Mouse (Mus musculus) embryonic facial prominence, embryonic 11.5 days (tissue): ENCODE results near the gene Snx1. TPM values are rescaled to one million over a fixed set of nuclear protein-coding genes. Genes with fewer than 3 reads are reported as not detected.
A peak's percentile ranks its signal among the peaks of the same experiment; 100 is the strongest.

Source experiments
- ATAC-seq: fragments of 200-750 bp; cut with Nextera tagmentation; replicated peaks from 2 replicates; pipeline ENCODE4 v1.8.0; 2017; ENCODE audit warnings: low read depth; ENCODE audit not compliant: insufficient number of reproducible peaks, low FRiP score, low TSS enrichment
- DNase-seq: peaks from one replicate; pipeline ENCODE4 v3.0.0-alpha.2; 2015; ENCODE audit warnings: low spot score
- H3K27ac ChIP-seq: fragments of 300-500 bp; sonication (generic); replicated peaks from 2 replicates; pipeline ENCODE4 v1.5.1; 2014; ENCODE audit warnings: mild to moderate bottlenecking, low read depth, low read length, control low read depth
- H3K27me3 ChIP-seq: fragments of 300-500 bp; sonication (generic); 2 replicates; pipeline ENCODE4 v1.6.1; 2014; ENCODE audit warnings: mild to moderate bottlenecking, low read length, moderate library complexity, mixed read lengths; ENCODE audit not compliant: control insufficient read depth, insufficient read depth
- H3K36me3 ChIP-seq: fragments of 300-500 bp; sonication (generic); replicated peaks from 2 replicates; pipeline ENCODE4 v1.6.1; 2014; ENCODE audit warnings: low read depth, mild to moderate bottlenecking, low read length, moderate library complexity, mixed read lengths; ENCODE audit not compliant: control insufficient read depth, insufficient read depth
- H3K4me1 ChIP-seq: fragments of 300-500 bp; sonication (generic); 2 replicates; pipeline ENCODE4 v1.6.1; 2014; ENCODE audit warnings: low read length, mixed read lengths; ENCODE audit not compliant: control insufficient read depth, insufficient read depth
- H3K4me2 ChIP-seq: fragments of 300-500 bp; sonication (generic); 2 replicates; pipeline ENCODE4 v1.6.1; 2014; ENCODE audit warnings: low read depth, mild to moderate bottlenecking, control low read depth, low read length, moderate library complexity
- H3K4me3 ChIP-seq: fragments of 300-500 bp; sonication (generic); 2 replicates; pipeline ENCODE4 v1.5.1; 2014; ENCODE audit warnings: low read depth, low read length, control low read depth
- H3K9ac ChIP-seq: fragments of 300-500 bp; sonication (generic); replicated peaks from 2 replicates; pipeline ENCODE4 v1.6.1; 2014; ENCODE audit warnings: mild to moderate bottlenecking, control low read depth, low read length
- H3K9me3 ChIP-seq: fragments of 300-500 bp; sonication (generic); replicated peaks from 2 replicates; pipeline ENCODE4 v1.6.1; 2016; ENCODE audit warnings: mild to moderate bottlenecking, low read length, inconsistent platforms, mixed read lengths; ENCODE audit not compliant: control insufficient read depth
- WGBS: fragments of 180-500 bp; shearing (Covaris S2); extraction: QIAGEN DNeasy Blood & Tissue Kit; methylation state at CpG from one replicate; pipeline ENCODE4 v1.1.7; 2014; 5-methylcytosine and 5-hydroxymethylcytosine counted together
- polyA plus RNA-seq: library from polyadenylated mRNA; unstranded; fragments of >200 nt; fragmentation: Nextera tagmentation; extraction: Ambion mirVana; gene quantifications from 2 replicates; pipeline ENCODE4 v1.2.1, GENCODE M21; 2014

Snx1 gene
- polyA plus RNA-seq, 1 experiment from 2014 or later: 144 TPM

DNA sequence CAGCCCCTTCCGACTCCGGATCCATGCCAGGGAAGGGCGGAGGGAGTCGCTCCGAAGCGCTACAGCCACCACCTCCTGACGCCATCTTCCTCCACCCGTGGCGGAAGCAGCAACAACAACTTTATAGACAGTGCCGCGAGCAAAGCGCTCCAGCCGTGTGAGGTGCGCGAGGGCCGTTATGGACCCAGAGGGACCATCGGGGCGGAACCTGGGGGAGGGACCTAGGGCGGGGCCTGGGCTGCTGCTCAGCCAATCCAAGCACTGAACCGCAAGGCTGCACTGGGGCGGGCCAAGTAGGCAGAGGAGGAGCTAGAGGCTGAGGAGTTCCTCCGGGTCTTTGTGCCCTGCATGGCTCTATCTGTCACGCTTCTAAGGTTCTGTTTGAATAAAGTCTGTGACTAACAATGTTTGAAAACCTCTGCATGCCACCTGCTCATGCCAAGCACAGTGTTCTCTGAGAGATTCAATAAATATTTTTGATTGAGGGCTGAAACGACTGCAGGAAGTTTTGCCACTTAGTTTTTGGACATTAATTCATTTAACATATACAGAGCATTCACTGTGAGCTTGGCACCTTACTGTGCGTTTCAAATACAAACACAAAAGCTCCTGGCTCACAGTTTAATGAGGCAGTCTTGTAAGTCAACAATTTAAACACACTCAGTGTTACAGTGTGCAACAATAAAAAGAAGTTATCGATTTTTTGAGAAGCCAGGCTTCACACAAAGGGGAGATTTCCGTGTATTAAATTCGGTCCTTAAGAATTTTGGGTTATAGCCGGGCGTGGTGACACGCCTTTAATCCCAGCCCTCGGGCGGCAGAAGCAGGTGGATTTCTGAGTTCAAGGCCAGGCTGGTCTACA, 1.5 kb downstream of the Snx1 start:
- peak overlapping the region; percentile 49 for H3K4me3 ChIP-seq
- 0 out of 2 replicates have a peak overlapping the region, but pooled peaks have one; percentile 36 for H3K27ac ChIP-seq
- 17% methylated on average over 33 of the region's 33 CpGs for WGBS
- H3K9me3 ChIP-seq: no peaks in the 10 kb centered on the region
- no peaks in the 10 kb centered on the region for H3K4me1 ChIP-seq
- H3K9ac ChIP-seq: peak overlapping the region; percentile 59
- peak; percentile 99 for DNase-seq
- H3K27me3 ChIP-seq: no peaks in the 10 kb centered on the region
- peak overlapping the region; percentile 51 for H3K4me2 ChIP-seq
- no peaks in the 10 kb centered on the region for H3K36me3 ChIP-seq
- peak; percentile 96 for ATAC-seq

DNA sequence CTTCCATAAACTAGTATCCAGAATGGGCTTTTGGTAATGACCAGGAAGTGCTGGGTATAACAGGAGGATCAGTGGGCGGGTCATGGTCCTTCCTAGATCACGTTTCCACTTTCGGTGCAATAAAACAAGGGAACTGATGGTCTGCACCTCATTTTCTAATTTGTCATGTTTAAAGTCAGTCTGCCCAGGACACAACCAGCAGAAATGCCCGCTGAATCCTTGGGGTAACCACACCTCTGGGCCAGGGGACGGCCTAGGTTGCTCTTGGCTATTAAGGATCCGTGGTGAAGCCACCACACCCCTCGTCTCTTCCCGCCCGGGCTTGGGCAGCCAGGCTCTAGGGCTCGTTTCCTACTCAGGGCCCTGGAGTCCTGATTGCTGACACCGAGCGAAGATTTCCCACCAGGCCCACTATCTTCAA, 2.3 kb downstream of the Snx1 start:
- peak overlapping the region; percentile 59 for H3K9ac ChIP-seq
- H3K4me1 ChIP-seq: no peaks in the 10 kb centered on the region
- 0 out of 2 replicates have a peak overlapping the region, but pooled peaks have one; percentile 36 for H3K27ac ChIP-seq
- peak; percentile 21; the same call in 1 of the 2 replicates for ATAC-seq
- peak; percentile 51 for DNase-seq
- no peaks in the 10 kb centered on the region for H3K36me3 ChIP-seq
- H3K4me2 ChIP-seq: peak overlapping the region; percentile 51
- H3K4me3 ChIP-seq: peak overlapping the region; percentile 49
- no peaks in the 10 kb centered on the region for H3K9me3 ChIP-seq
- no peaks in the 10 kb centered on the region for H3K27me3 ChIP-seq
- under 1% methylated on average over 12 of the region's 12 CpGs for WGBS

GRCm38 (mm10) chr9:66123648-66124047, 2.7 kb downstream of the Snx1 start:
- Histone ChIP-seq H3K4me1 (no peaks in the 10 kb centered on the region), H3K36me3 (no peaks in the 10 kb centered on the region), H3K9ac (peak overlapping the region; percentile 59), H3K27me3 (no peaks in the 10 kb centered on the region), H3K27ac (no peak overlapping the region), H3K9me3 (no peaks in the 10 kb centered on the region), H3K4me3 (peak overlapping the region; percentile 49), H3K4me2 (peak overlapping the region; percentile 51)
- WGBS: 17% methylated on average over 5 of the region's 5 CpGs
- ATAC-seq (no peak), DNase-seq (no peak)

- Histone ChIP-seq H3K9me3 (no peaks in the 10 kb centered on the region), H3K4me1 (no peaks in the 10 kb centered on the region), H3K4me2 (no peak overlapping the region), H3K9ac (no peak overlapping the region), H3K36me3 (no peaks in the 10 kb centered on the region), H3K4me3 (no peak overlapping the region), H3K27me3 (no peaks in the 10 kb centered on the region), H3K27ac (no peak overlapping the region)
- ATAC-seq: no peak
- DNase-seq: no peak
These were observed 5.0 kb downstream of the Snx1 start for GRCm38 (mm10) chr9:66121421-66121820.

- no peak for ATAC-seq
- H3K27ac ChIP-seq: no peak overlapping the region
- 85% methylated on average over 3 of the region's 3 CpGs for WGBS
These were observed 5.4 kb downstream of the Snx1 start for GRCm38 (mm10) chr9:66120945-66121344.

DNA sequence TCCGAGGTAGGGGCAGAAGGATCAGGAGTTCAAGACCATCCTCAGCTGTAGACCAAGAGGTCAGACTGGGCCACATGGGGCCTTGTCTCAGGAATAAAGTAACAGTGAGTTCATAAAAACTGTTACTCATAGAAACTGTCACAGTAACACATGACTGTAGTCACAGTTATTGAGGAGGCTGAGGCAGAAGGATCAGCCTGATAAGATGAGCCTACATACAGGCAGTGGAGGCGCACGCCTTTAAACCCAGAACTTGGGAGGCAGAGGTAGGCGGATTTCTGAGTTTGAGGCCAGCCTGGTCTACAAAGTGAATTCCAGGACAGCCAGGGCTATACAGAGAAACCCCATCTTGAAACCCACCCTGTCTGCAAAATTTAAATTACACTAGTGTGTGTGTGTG, 6.3 kb downstream of the Snx1 start:
- Histone ChIP-seq H3K9ac (no peak overlapping the region), H3K27ac (no peak overlapping the region), H3K9me3 (no peaks in the 10 kb centered on the region), H3K4me1 (no peaks in the 10 kb centered on the region), H3K4me3 (no peak overlapping the region), H3K27me3 (no peaks in the 10 kb centered on the region), H3K36me3 (no peaks in the 10 kb centered on the region), H3K4me2 (no peak overlapping the region)
- WGBS: 95% methylated on average over 4 of the region's 4 CpGs
- no peak for DNase-seq
- ATAC-seq: no peak

More at GRCm38 (mm10) chr9:66120945-66121344, 5.4 kb downstream of the Snx1 start:
- H3K36me3 ChIP-seq: no peaks in the 10 kb centered on the region
- no peak for DNase-seq
- H3K9me3 ChIP-seq: no peaks in the 10 kb centered on the region
- H3K27me3 ChIP-seq: no peaks in the 10 kb centered on the region
- H3K4me2 ChIP-seq: no peak overlapping the region
- no peak overlapping the region for H3K9ac ChIP-seq
- H3K4me1 ChIP-seq: no peaks in the 10 kb centered on the region
- no peak overlapping the region for H3K4me3 ChIP-seq

GRCm38 (mm10) chr9:66119498-66119897, 6.9 kb downstream of the Snx1 start:
- DNase-seq (no peak), ATAC-seq (no peak)
- Histone ChIP-seq H3K9ac (no peak overlapping the region), H3K4me3 (no peak overlapping the region), H3K36me3 (no peaks in the 10 kb centered on the region), H3K4me2 (no peak overlapping the region), H3K27me3 (no peaks in the 10 kb centered on the region), H3K9me3 (no peaks in the 10 kb centered on the region), H3K4me1 (no peaks in the 10 kb centered on the region), H3K27ac (no peak overlapping the region)
- WGBS: 90% methylated on average over 2 of the region's 2 CpGs

GRCm38 (mm10) chr9:66116890-66117289, 9.5 kb downstream of the Snx1 start:
- Histone ChIP-seq H3K4me2 (no peak overlapping the region), H3K9ac (no peak overlapping the region), H3K4me1 (no peaks in the 10 kb centered on the region), H3K27me3 (no peaks in the 10 kb centered on the region), H3K27ac (no peak overlapping the region), H3K4me3 (no peak overlapping the region), H3K9me3 (no peaks in the 10 kb centered on the region), H3K36me3 (no peaks in the 10 kb centered on the region)
- ATAC-seq (no peak), DNase-seq (no peak)
- 72% methylated on average over 8 of the region's 8 CpGs for WGBS
